Mouse (Mus musculus): ENCODE data around the gene Dag1.
"Not testable (repeated sequence)": the region's sequence is repeated elsewhere in the genome, so short reads cannot be mapped to it uniquely, and the experiment has no call there.

Dag1 gene

GRCm38 (mm10) chr9:108223633-108224032, 40.1 kb downstream of the Dag1 start:
- DNase-seq: no peak

GRCm38 (mm10) chr9:108221566-108221965, 42.2 kb downstream of the Dag1 start:
- DNase-seq: no peak

- no peak for DNase-seq
Measured at GRCm38 (mm10) chr9:108220380-108220774, 43.4 kb downstream of the Dag1 start.

GRCm38 (mm10) chr9:108219766-108220379, 43.9 kb downstream of the Dag1 start:
- no peak for DNase-seq

- no peak for DNase-seq
Measured at GRCm38 (mm10) chr9:108217936-108218543, 45.7 kb downstream of the Dag1 start.

- no peak for DNase-seq
Measured at GRCm38 (mm10) chr9:108217406-108217805, 46.4 kb downstream of the Dag1 start.

GRCm38 (mm10) chr9:108213105-108213504, 50.7 kb downstream of the Dag1 start:
- DNase-seq: peak; percentile 24 to 63

- no peak for DNase-seq
Measured at GRCm38 (mm10) chr9:108212426-108212825, 51.3 kb downstream of the Dag1 start.

GRCm38 (mm10) chr9:108205571-108205901, 58.2 kb downstream of the Dag1 start:
- DNase-seq: no peak

GRCm38 (mm10) chr9:108204884-108205570, 58.7 kb downstream of the Dag1 start:
- no peak for DNase-seq

GRCm38 (mm10) chr9:108203015-108203414, 60.7 kb downstream of the Dag1 start:
- peak; percentile 42 to 81 for DNase-seq

- no peak for DNase-seq
Measured at GRCm38 (mm10) chr9:108202169-108202568, 61.6 kb downstream of the Dag1 start.

GRCm38 (mm10) chr9:108201160-108201559, 62.6 kb downstream of the Dag1 start:
- DNase-seq: peak; percentile 96 to 97

- DNase-seq: peak in 1 of 2 experiments; percentile 39
Measured at GRCm38 (mm10) chr9:108198621-108199020, 65.1 kb downstream of the Dag1 start.

- DNase-seq: peak; percentile 20 to 51
Measured at GRCm38 (mm10) chr9:108196920-108197677, 66.7 kb downstream of the Dag1 start.

- DNase-seq: not testable (repeated sequence)
Measured at GRCm38 (mm10) chr9:108196222-108196621, 67.5 kb downstream of the Dag1 start.

- peak; percentile 70 to 75 for DNase-seq
Measured at GRCm38 (mm10) chr9:108189787-108190679, 73.7 kb downstream of the Dag1 start, which contains the start of gene Bsn. Gene Bsn (minus strand): TSS chr9:108190384.

GRCm38 (mm10) chr9:108189488-108189786, 74.3 kb downstream of the Dag1 start:
- no peak for DNase-seq

GRCm38 (mm10) chr9:108189023-108189422, 74.7 kb downstream of the Dag1 start:
- no peak for DNase-seq

- DNase-seq: no peak
Measured at GRCm38 (mm10) chr9:108188511-108188910, 75.2 kb downstream of the Dag1 start.

GRCm38 (mm10) chr9:108187616-108188015, 76.1 kb downstream of the Dag1 start:
- no peak for DNase-seq

GRCm38 (mm10) chr9:108185786-108186185, 78.0 kb downstream of the Dag1 start:
- DNase-seq: no peak

All from lung, postnatal 4 days (tissue).